Mouse (Mus musculus): ENCODE results near the gene Enox1.

Gene Enox1

DNA sequence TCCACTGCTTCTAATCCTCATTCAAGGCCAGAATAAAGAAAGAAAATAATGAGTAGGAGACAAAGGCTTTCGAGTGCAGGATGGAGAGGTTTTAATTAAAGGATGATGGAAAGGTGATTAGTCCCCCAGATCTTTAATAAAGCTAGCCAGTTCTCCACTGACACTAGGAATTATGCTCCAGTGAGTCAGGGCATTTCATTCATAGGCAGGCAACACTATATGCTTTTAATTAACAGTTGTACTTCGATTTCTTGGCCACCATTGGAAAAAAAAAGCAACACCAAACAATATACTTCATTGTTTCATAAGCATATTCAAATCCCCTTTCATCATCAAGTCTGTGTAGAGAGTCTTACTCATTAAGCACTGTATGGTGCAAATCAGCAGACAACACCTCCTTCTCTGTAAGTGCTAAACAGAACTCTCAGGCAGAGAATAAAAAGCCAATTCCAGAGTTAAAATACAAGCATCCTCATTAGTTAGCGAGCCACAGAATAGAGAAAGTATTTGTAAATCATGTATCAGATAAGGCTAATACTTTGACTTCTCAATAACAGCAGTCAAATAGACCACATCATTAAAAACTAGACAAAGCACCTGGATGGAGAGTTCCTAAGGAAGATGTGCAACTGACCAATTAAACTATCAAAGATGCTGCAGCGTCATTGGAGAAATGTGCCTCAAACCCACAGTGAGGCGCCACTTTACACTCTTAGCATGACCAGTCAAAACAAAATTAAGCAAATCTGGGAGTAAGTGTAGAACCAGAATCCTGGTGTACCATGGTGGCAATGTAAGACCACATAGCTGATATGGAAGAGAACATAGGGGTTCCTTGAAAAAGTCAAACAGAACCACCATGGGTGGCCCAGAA is 249.9 kb downstream of the Enox1 start:
- CTCF ChIA-PET = no interaction called here
- POLR2A ChIA-PET = no interaction called here

DNA sequence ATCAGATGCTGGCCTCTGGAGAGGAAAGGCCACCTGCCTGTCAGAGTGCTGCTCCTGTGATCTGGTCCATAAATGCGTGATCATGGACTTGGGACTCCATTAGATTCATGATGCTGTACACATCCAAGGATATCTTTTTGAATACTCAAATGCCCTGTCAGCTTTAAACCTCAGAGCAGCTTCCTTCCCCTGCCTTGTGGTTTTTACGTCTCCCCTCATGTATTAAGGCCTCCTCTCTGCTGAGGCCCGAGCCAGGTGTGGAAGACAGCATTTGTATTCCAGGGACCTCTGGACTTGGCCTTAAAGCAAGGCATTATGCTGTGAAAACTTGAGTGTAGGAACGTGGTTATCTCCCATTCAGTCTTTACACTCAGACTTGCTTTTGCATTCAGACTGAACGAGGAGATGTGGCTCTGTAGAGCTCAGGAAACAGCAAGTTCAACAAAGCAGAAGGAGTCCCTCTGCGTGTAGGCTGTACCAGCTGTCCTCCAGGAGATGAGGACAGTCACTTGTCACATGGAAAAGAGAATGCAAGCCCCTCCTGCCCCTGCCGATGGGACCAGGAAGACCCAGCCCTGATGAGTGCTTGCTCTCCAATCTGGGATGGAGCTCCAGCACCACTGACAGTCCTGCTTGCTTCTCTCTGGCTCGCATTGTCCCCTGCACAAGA is 252.8 kb downstream of the Enox1 start:
- ChIA-PET CTCF (no interaction called here), POLR2A (interaction anchor here in 2 of 4 experiments (0.6 to 0.8 kb wide), 2 partner anchors 10 to 49 kb away, joined by 3 read pairs; no protein-coding TSS in a partner anchor)

DNA sequence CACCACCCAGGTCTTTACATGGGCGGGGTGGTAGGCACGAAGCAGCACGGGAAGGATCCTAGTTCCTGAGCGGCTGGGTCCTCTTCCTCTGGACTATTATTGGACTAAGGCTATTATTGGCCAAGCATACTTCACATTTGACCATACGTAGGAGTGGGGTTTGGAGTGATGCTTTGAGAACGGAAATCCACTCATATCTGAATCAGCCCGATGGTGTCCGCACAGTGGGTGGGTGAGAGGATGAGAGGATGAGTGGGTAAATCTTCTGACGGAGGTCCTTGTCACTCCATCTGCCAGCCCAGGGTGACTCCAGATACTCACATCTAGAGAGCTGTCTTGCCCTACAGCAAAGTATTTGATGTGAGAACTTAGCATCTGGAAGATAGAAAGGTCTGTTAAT is 253.8 kb downstream of the Enox1 start:
- ChIA-PET POLR2A (no interaction called here), CTCF (no interaction called here)

DNA sequence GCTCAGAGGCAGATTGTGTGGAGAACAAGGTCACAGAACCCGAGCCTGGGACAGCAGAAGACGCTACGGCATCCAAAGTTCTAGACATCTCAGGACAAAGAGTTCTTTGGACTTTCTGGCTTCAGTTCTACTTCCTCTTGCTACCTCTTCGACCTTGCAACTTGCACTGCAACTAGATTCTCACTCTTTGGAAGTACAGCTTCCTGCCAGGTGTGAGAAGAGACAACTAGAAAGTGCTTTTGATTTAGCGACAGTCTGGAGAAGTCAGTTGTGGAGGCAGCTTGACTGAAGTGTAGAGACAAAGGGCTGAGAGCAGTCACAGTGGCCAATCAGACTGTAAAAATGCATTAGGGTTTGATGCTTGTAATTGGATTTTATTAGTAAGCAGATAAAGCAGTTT is 256.5 kb downstream of the Enox1 start:
- CTCF ChIA-PET = no interaction called here

DNA sequence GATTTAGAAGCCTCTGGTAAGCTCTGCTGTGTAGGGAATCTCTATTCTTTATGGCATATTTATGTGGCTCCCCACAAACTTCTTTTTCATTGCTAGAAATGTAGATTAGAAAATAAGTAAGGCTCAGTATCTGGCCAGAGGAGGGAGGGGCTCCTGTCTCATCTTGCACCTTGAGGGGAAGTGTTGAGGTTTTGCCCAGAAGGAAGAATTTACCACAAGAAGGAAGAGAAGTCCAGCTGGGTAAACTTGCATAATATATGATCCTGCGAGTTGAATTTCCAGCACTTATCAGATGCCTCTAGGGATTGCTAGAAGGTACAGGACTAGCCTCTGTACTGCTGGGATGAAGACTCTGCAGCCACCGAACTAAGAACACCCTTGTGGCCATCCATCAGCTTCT is 259.8 kb downstream of the Enox1 start:
- ChIA-PET CTCF (no interaction called here), POLR2A (no interaction called here)

More for the DNA sequence above, 256.5 kb downstream of the Enox1 start:
- POLR2A ChIA-PET = no interaction called here

DNA sequence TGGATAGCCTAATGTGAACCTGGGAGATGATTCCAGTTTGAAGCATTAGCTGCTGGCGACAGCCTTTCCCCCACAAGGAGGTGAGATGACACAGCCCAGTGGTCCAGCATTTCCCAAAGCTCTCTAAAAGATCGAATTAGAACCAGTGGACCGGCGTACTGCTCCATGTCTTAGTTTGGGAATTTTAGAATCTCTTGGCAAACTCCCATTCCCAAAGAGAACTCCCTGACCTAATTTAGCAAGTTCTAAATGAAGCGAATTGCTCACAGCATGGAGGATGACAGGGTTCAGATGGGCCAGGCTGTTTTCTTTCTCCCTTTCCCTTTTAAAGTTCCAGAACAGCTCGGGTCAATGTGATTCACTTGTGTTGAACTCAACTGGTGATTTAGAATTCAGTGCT is 264.5 kb downstream of the Enox1 start:
- ChIA-PET POLR2A (no interaction called here), CTCF (no interaction called here)

DNA sequence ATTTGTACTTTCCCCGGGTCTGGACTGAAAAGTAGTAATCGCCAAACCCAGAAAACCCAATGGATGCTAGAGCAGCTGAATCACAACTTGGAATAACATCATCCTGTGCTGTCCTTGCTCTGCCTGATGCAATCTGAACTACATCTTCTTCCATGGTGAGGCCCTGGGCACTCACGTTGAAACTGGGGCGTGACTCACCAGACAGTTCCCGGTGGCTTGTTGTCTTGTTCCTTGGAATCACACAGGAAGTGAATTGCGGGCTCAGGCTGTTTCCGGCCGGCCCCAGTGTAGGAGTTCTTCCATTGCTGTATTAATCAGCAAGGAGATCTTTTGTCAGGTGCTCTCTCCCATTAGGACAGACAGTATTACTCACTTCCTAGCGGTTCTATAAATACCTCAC is 266.6 kb downstream of the Enox1 start:
- ChIA-PET POLR2A (no interaction called here), CTCF (no interaction called here)

DNA sequence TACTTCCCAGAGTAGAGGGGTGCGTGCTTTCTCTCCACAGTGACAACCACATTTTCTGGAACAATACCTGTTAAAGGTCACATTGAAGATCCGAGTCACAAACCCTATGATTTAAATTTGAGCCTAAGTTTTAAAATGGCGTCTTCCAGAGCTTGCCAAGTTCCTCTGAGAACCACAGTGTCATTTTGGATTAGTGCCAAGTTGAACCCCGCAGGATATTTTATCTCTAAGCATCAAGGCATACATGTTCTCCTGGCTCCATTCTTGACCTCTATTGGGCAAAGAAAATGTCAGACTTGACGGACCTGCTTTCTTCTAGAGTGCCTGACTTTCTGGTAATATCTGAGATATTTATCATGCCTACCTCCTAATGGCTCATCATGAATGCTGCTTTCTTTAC is 282.9 kb downstream of the Enox1 start:
- CTCF ChIA-PET = no interaction called here

DNA sequence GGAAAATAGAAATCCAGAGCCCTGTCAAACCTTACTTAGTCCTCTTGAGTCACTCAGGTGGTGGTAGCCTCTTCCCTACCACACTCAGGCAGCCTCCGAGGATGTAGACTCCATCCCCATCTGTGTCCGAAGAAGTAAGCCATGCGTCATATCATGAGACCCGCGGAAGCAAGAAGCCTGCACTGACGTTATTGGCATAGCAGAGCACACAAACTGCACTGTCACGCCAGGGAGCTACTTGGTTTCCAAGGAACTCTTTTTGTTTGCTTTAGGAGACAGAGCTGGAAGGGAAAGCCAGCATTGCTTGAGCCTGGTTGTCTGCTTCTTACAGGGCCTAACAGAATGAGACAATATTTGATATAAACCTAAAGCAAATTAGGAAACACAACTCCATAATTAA is 284.2 kb downstream of the Enox1 start:
- ChIA-PET POLR2A (no interaction called here), CTCF (no interaction called here)

More for the DNA sequence above, 282.9 kb downstream of the Enox1 start:
- POLR2A ChIA-PET = no interaction called here

DNA sequence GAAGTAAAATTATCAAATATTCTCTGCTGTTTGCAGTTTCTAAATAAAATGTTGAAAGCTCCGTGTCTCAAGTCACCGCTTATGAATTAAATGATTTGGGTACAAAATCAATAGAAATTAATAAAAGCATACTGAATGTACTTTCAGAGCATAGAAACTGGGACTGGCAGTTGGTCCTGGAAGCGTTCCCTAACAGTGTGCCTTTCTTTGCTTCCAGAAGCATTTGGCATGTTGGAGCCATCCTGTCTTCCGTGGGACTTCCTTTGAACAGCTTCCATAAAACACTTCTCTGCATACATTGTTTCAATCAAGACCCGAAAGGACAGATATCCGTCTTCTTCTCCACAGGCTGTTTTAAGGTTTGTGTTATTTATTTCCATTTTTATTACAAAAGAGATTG is 285.0 kb downstream of the Enox1 start:
- ChIA-PET POLR2A (no interaction called here), CTCF (interaction anchor here in 1 of 4 experiments (0.6 kb wide), 1 partner anchor 100 kb away, joined by 3 read pairs; no protein-coding TSS in a partner anchor)

DNA sequence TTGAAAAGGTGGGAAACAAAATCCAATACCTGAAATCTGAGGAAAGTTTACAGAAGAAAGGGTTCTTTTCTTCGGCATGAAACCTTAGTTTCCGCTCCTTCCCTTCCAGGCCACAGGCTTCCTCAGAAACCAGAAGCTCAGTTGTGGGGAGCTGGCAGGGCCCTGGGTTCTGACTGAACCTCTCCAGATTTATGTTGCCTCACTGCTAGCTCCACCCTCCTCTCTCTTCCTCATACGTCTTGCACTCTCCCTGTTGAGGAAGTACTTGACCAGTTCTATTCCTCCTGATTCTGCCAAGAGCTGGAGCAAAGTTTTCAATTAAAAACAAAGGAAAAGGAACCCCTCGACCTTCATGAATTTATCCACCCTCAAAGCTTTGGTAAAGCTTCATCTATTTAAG is 291.4 kb downstream of the Enox1 start:
- ChIA-PET POLR2A (no interaction called here), CTCF (no interaction called here)

DNA sequence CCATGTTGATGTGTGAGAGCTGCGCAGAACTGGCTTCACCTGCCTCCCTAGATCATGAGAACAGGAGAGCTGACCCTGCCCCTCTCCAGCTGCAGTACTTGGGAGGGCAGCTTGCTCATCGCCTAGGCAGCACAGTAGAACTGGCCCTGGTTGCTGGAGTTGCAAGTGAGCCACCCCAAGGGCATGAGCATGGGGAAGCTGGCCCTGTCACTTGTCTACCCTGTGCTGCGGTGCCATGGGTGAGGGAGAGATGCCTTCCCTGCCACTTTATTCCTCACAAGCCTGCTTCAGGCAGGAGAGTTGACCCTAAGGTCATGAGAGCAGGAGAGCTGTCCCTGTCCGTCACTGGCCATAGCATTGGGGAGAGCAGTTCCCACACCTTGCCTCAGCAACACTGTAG is 295.4 kb downstream of the Enox1 start:
- CTCF ChIA-PET = no interaction called here

DNA sequence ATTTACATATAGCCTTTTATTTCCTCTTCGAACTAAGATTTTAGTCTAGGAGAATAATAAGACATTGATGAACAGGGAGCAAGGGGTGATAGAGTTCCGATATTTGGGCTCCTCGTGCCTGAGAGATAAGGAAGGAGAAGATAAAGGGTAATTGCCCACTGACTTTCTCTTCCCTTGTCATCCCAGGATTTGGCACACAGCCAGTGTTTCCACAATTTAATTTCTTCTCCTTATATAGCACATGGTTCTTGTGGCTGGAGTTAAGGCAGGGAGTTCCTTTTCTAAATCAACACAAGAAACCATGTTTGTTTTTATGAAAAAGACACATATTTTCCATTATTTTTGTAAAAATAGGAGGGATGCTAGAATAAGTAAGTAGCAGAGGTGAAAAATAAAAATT is 299.5 kb downstream of the Enox1 start:
- POLR2A ChIA-PET = no interaction called here
- CTCF ChIA-PET = no interaction called here

More for the DNA sequence above, 295.4 kb downstream of the Enox1 start:
- POLR2A ChIA-PET = no interaction called here

DNA sequence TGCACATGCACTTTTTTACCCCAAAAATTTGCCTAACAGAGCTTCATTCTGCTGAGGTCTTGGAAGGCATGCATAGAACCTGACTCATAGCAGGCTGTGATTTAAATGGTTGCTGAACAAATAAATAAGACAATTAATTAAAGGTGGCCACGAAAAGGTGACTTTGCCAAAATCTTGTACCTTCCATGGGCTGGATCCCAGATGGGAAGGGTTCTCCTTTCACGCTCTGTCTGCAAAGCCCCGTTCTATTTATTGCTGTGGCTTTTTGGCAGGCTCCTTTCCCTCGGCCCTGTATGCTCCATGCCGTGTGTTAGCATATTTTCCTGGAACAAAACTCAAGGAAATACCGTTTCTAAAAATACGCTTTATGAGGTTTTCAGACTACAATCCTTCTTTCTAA is 300.3 kb downstream of the Enox1 start:
- POLR2A ChIA-PET = interaction anchor here in 1 of 4 experiments (0.7 kb wide), 1 partner anchor 12 kb away, joined by 3 read pairs; no protein-coding TSS in a partner anchor
- CTCF ChIA-PET = no interaction called here

DNA sequence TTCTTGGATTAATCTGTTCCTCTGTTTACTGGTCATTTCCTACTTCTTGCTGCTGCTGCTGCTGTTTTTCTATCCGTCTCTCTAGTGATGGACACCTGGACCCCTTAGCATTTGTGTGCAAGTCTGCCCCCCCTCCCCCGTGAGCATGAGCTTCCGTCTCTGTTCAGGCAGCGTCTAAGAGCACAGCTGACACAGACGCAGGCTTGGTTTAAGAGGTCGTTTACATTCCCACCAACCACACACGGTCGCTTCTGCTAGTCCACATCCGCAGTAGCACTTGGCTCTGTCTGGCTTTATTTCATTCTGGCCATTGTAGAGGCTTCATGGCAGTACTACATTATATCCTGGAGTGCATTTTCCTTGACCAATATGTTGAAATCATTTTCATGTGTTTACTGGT is 301.7 kb downstream of the Enox1 start:
- CTCF ChIA-PET = no interaction called here
- POLR2A ChIA-PET = no interaction called here

DNA sequence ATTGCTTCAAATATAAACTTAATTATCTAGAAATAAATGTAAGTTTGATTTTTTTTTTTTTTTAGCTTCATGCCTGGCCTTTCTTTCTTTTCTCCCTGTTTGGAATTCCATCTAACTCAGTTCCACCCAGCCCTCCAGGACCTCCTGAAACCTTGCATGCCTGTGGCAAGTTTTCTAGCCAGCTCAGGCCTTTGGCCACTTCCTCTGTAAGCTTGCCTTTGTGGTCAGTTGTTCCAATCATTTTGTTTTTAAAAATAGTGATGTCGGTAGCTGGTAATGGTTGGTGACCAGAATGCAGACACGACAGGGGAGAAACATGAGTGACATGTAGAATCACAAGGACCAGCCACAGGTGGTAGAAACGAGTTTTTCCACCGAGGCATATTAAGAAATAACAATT is 307.4 kb downstream of the Enox1 start:
- CTCF ChIA-PET = no interaction called here
- POLR2A ChIA-PET = no interaction called here

DNA sequence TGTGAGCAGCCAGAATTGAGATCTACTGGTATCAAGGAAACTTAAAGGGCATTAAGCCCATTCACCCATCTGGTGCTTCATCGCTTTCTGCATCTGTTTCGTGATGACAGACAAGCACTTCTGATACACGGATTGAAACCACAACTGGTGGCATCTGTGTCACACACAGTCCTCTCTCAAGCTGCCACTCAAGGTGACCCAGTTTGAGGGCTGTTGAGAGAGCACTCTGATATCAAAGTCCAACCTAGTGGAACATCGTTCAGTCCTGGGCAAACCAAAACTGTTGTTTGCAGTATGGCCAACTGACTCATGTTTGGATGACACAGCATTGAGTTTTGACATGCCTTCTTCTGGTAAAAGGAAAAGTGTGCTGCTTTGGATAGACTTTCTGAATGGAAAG is 308.2 kb downstream of the Enox1 start:
- POLR2A ChIA-PET = no interaction called here
- CTCF ChIA-PET = no interaction called here

DNA sequence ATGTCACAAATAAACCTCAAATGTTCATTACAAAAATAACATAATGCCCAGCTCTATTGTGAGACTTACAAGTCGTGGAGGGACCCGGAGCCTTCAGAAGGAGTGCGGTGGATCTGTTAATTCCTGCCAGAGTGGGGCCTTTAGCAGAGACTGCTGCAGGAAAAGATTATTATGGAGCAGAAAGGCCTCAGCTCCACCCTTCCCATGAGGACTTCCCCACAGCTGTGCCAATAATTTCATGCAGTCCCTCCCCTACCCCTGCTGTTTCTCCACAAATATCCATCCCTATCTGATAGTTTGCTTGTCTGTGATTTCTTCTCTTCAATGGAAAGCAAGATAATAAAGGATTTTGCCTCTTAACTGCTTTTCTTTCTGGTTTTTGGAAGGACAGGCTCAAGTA is 314.0 kb downstream of the Enox1 start:
- ChIA-PET POLR2A (no interaction called here), CTCF (no interaction called here)

DNA sequence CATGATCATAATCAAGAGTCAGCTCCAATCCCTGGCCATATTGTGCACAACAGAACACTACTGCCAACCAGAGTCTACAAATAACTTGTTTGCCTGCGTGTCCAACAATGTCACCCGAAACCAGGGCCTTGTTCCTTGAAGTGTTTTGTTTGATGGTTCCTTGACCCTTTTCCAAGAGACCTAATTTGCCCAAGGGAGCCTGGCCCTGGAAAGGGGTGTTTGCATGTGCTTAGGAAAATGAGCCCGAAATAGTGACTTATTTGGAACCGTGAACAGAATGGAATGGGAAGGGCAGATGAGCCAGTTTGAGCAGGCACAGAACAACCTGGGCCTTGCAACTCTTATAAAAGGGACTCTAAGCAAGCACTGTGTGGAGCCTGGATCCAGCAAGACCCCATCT is 316.9 kb downstream of the Enox1 start:
- ChIA-PET CTCF (no interaction called here), POLR2A (interaction anchor here in 1 of 4 experiments (0.6 to 1.2 kb wide), 2 partner anchors 26 to 32 kb away, joined by 3 read pairs; no protein-coding TSS in a partner anchor)

DNA sequence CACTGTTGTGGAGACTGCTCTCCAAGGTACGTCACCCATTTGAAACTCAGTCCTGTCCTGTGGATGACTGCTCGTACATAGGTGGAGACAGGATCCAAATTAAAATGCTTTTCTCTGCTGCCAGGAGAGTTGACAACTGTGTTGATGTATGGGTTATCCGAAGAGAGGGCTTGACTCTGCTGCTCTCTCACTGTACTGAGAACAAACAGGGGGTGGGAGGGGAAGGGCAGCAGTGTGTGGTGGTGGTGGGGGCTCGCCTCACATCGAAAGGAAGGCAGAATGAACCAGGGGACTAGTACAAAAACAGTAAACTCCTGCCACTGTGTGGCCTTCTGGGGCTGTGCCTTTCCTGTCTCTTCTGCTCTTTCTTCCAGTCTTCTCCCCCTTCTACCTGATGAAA is 317.5 kb downstream of the Enox1 start:
- CTCF ChIA-PET = no interaction called here
- POLR2A ChIA-PET = no interaction called here

DNA sequence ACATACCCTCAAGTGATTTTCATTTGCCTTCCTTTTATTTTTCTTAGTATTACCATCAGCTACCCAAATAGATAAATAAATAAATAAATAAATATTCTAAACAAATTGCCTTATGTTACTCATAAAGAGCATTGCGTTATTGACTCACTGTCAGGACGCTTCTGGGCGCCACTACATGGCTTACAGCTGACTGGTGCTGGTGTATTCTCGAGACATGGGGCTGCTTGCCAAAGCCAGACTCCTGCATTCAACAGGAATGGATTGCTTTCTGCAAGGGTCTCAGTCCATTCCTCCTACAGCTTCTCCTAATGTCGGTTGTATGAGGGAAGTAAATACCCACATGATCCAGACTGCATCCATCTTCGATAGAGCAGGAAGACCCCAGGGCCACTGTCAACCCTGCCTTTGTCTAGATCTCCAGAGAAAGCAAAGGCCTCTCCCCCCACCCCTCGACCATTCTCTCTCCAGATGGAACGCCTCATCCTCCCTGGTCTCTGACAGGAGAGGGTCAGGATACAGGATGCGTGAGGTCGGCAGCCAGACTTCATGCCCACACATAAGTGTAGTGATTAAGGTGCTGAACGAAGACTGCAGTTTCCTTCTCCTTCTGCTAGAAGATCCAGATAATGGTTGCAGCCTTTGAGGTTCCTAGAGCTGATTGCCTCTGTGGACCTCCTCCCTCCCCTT is 318.7 kb downstream of the Enox1 start:
- CTCF ChIA-PET = no interaction called here
- POLR2A ChIA-PET = no interaction called here
